Mouse (Mus musculus): ENCODE measurements around the gene Otud7b.

DNA sequence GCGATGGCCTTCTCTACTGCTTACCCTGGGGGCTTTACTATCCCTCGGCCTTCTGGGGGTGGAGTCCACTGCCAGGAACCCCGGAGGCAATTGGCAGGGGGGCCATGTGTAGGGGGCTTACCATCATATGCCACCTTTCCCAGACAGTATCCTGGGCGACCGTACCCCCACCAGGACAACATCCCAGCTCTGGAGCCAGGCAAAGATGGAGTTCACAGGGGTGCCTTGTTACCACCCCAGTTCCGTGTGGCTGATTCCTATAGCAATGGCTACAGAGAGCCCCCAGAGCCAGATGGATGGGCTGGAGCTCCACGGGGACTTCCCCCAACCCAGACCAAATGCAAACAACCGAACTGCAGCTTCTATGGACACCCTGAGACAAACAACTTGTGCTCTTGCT is 51.2 kb downstream of the Otud7b start:
- TF ChIP-seq ZNF384 (IDR thresholded peaks at IDR 0.05; ENCODE audit: low read depth, low read length) (no peak), MAFK (IDR thresholded peaks at IDR 0.05; ENCODE audit: insufficient read depth, low read depth, low read length) (no peak)
